Mouse (Mus musculus) C2C12 (cell line): ENCODE results near the gene Ccdc180. TPM values are rescaled to one million over a fixed set of nuclear protein-coding genes. Genes with fewer than 3 reads are reported as not detected.

Experiments
- H3K27me3 ChIP-seq: one replicate; pipeline ENCODE4 v1.6.1; 2011; ENCODE audit not compliant: control insufficient read depth, insufficient read depth, insufficient read length
- H3K36me3 ChIP-seq: one replicate; pipeline ENCODE4 v1.6.1; 2011; ENCODE audit not compliant: control insufficient read depth, insufficient read depth
- H3K4me3 ChIP-seq: one replicate; pipeline ENCODE4 v1.5.1; 2011; ENCODE audit warnings: mild to moderate bottlenecking, control low read depth; ENCODE audit not compliant: poor library complexity, insufficient read depth, severe bottlenecking
- H3K79me2 ChIP-seq: one replicate; pipeline ENCODE4 v1.6.1; 2011; ENCODE audit not compliant: control insufficient read depth, insufficient read depth
- H3K79me3 ChIP-seq: one replicate; pipeline ENCODE4 v1.6.1; 2011; ENCODE audit warnings: low read depth, control low read depth
- H3ac ChIP-seq: one replicate; pipeline ENCODE3; 2011; ENCODE audit warnings: low read depth; ENCODE audit not compliant: control insufficient read depth, insufficient read length
- CEBPB ChIP-seq: IDR thresholded peaks from one replicate; pipeline ENCODE4 v1.6.1; 2011; ENCODE audit warnings: low read depth, mild to moderate bottlenecking, control low read depth, moderate library complexity
- CTCF ChIP-seq: IDR thresholded peaks from one replicate; pipeline ENCODE4 v1.5.1; 2011; ENCODE audit not compliant: control insufficient read depth, insufficient read depth, insufficient read length
- FOSL1 ChIP-seq: IDR thresholded peaks from one replicate; pipeline ENCODE4 v1.8.0; 2011; ENCODE audit warnings: mild to moderate bottlenecking, low read length; ENCODE audit not compliant: poor library complexity, insufficient read depth, severe bottlenecking
- MAX ChIP-seq: IDR thresholded peaks from one replicate; pipeline ENCODE4 v1.6.1; 2011; ENCODE audit warnings: mild to moderate bottlenecking, control low read depth
- MYOD1 ChIP-seq: IDR thresholded peaks from one replicate; pipeline ENCODE4 v1.6.1; 2011; ENCODE audit warnings: low read depth; ENCODE audit not compliant: control insufficient read depth, insufficient read length
- MYOG ChIP-seq: IDR thresholded peaks from one replicate; pipeline ENCODE4 v1.6.1; 2011; ENCODE audit not compliant: control insufficient read depth, insufficient read length; ENCODE audit errors: extremely low read depth
- USF1 ChIP-seq: IDR thresholded peaks from one replicate; pipeline ENCODE4 v1.6.1; 2011; ENCODE audit warnings: low read depth, mild to moderate bottlenecking, control low read depth, moderate library complexity
- polyA plus RNA-seq: library from polyadenylated mRNA; unstranded; fragments of >200 nt; fragmentation: generic; extraction: Trizol; gene quantifications from one replicate; pipeline ENCODE4 v1.2.1, GENCODE M21; 2012; ENCODE audit warnings: missing spikeins

Gene Ccdc180
- polyA plus RNA-seq, 1 experiment, result 0.08 TPM

GRCm38 (mm10) chr4:45956706-45957105 is 66.6 kb downstream of the Ccdc180 start:
- H3K4me3 ChIP-seq, result no peak overlapping the region
- no peaks in the 10 kb centered on the region for H3K79me3 ChIP-seq
- H3K36me3 ChIP-seq, result no peaks in the 10 kb centered on the region
- TF ChIP-seq CTCF, result no peak
- no peak for TF ChIP-seq MYOG
- no peak for TF ChIP-seq MYOD1
- no peak for TF ChIP-seq CEBPB
- no peak for TF ChIP-seq FOSL1
- TF ChIP-seq USF1, result no peak
- no peak for TF ChIP-seq MAX
- H3K79me2 ChIP-seq, result no peaks in the 10 kb centered on the region
- no peaks in the 10 kb centered on the region for H3K27me3 ChIP-seq
- H3ac ChIP-seq, result no peak overlapping the region

- Histone ChIP-seq H3K79me3 (peaks cover 13% of the 10 kb centered on the region), H3K4me3 (peak within 1 kb of the TSS; percentile 25), H3K27me3 (no peaks in the 10 kb centered on the region), H3K36me3 (no peaks in the 10 kb centered on the region), H3ac (peak within 1 kb of the TSS; percentile 59), H3K79me2 (peaks cover 32% of the 10 kb centered on the region)
- TF ChIP-seq FOSL1 (no peak), USF1 (no peak), MAX (no peak), CTCF (no peak), MYOD1 (no peak), CEBPB (no peak), MYOG (no peak)
Measured at GRCm38 (mm10) chr4:45964771-45965439, 74.8 kb downstream of the Ccdc180 start, which contains the start of gene Tdrd7. TSS of gene Tdrd7 (plus strand) at chr4:45965334.

GRCm38 (mm10) chr4:45965737-45966447 is 75.8 kb downstream of the Ccdc180 start:
- Histone ChIP-seq H3K36me3 (no peaks in the 10 kb centered on the region), H3ac (peak overlapping the region; percentile 49), H3K79me2 (peaks cover 36% of the 10 kb centered on the region), H3K4me3 (peak overlapping the region; percentile 25), H3K27me3 (no peaks in the 10 kb centered on the region), H3K79me3 (peaks cover 13% of the 10 kb centered on the region)
- no peak for TF ChIP-seq MYOD1
- TF ChIP-seq MAX, result no peak
- no peak for TF ChIP-seq FOSL1
- TF ChIP-seq CTCF, result no peak
- no peak for TF ChIP-seq USF1

- Histone ChIP-seq H3K4me3 (peak overlapping the region; percentile 25), H3K79me3 (peaks cover 13% of the 10 kb centered on the region), H3K27me3 (no peaks in the 10 kb centered on the region), H3K79me2 (peaks cover 40% of the 10 kb centered on the region), H3ac (peak overlapping the region; percentile 21), H3K36me3 (no peaks in the 10 kb centered on the region)
- TF ChIP-seq MAX (no peak), MYOD1 (no peak), CTCF (no peak), CEBPB (no peak), FOSL1 (no peak), MYOG (no peak), USF1 (no peak)
Measured at GRCm38 (mm10) chr4:45966716-45967115, 76.6 kb downstream of the Ccdc180 start.

GRCm38 (mm10) chr4:45967479-45968341 is 77.6 kb downstream of the Ccdc180 start:
- Histone ChIP-seq H3K79me3 (peaks cover 13% of the 10 kb centered on the region), H3K4me3 (no peak overlapping the region), H3K36me3 (no peaks in the 10 kb centered on the region), H3K27me3 (no peaks in the 10 kb centered on the region), H3ac (no peak overlapping the region), H3K79me2 (peaks cover 43% of the 10 kb centered on the region)
- TF ChIP-seq FOSL1 (no peak), MYOG (no peak), MYOD1 (no peak), CEBPB (no peak), MAX (no peak), USF1 (no peak), CTCF (no peak)
